Mouse (Mus musculus): ENCODE measurements at regions not wholly inside any gene's neighbourhood (a gene's known extent, or its start where the extent isn't known, plus 50 kb on each side); places are given as distances from the start of the nearest gene placed in this dataset.

GRCm38 (mm10) chr2:9683673-9684210 is 197.3 kb upstream of the 4930412O13Rik start:
- no peak for DNase-seq (ENCODE audit: low read depth, low spot score)

GRCm38 (mm10) chr2:9688176-9688575 is 192.9 kb upstream of the 4930412O13Rik start:
- no peak for DNase-seq (ENCODE audit: low read depth, low spot score)

- no peak for DNase-seq (ENCODE audit: low read depth, low spot score)
Observed at GRCm38 (mm10) chr2:9689518-9689917, 191.5 kb upstream of the 4930412O13Rik start.

GRCm38 (mm10) chr2:9691506-9691905 is 189.5 kb upstream of the 4930412O13Rik start:
- DNase-seq (ENCODE audit: low read depth, low spot score), result no peak

GRCm38 (mm10) chr2:9691906-9692305 is 189.1 kb upstream of the 4930412O13Rik start:
- no peak for DNase-seq (ENCODE audit: low read depth, low spot score)

- no peak for DNase-seq (ENCODE audit: low read depth, low spot score)
Observed at GRCm38 (mm10) chr2:9693351-9693750, 187.7 kb upstream of the 4930412O13Rik start.

- no peak for DNase-seq (ENCODE audit: low read depth, low spot score)
Observed at GRCm38 (mm10) chr2:9694178-9694577, 186.9 kb upstream of the 4930412O13Rik start.

- DNase-seq (ENCODE audit: low read depth, low spot score), result no peak
Observed at GRCm38 (mm10) chr2:9697591-9698345, 183.3 kb upstream of the 4930412O13Rik start.

- DNase-seq (ENCODE audit: low read depth, low spot score), result no peak
Observed at GRCm38 (mm10) chr2:9704266-9704665, 176.8 kb upstream of the 4930412O13Rik start.

- DNase-seq (ENCODE audit: low read depth, low spot score), result no peak
Observed at GRCm38 (mm10) chr2:9709466-9709865, 171.6 kb upstream of the 4930412O13Rik start.

- no peak for DNase-seq (ENCODE audit: low read depth, low spot score)
Observed at GRCm38 (mm10) chr2:9717904-9718303, 163.1 kb upstream of the 4930412O13Rik start.

- no peak for DNase-seq (ENCODE audit: low read depth, low spot score)
Observed at GRCm38 (mm10) chr2:9733243-9733642, 147.8 kb upstream of the 4930412O13Rik start.

GRCm38 (mm10) chr2:9744181-9744580 is 136.9 kb upstream of the 4930412O13Rik start:
- DNase-seq (ENCODE audit: low read depth, low spot score), result no peak

- no peak for DNase-seq (ENCODE audit: low read depth, low spot score)
Observed at GRCm38 (mm10) chr2:9749829-9750788, 130.9 kb upstream of the 4930412O13Rik start.

- no peak for DNase-seq (ENCODE audit: low read depth, low spot score)
Observed at GRCm38 (mm10) chr2:9753691-9754090, 127.4 kb upstream of the 4930412O13Rik start.

GRCm38 (mm10) chr2:9754153-9754552 is 126.9 kb upstream of the 4930412O13Rik start:
- DNase-seq (ENCODE audit: low read depth, low spot score), result no peak

- no peak for DNase-seq (ENCODE audit: low read depth, low spot score)
Observed at GRCm38 (mm10) chr2:9757770-9758420, 123.2 kb upstream of the 4930412O13Rik start.

- DNase-seq (ENCODE audit: low read depth, low spot score), result no peak
Observed at GRCm38 (mm10) chr2:9758983-9759382, 122.1 kb upstream of the 4930412O13Rik start.

- no peak for DNase-seq (ENCODE audit: low read depth, low spot score)
Observed at GRCm38 (mm10) chr2:9759389-9760104, 121.5 kb upstream of the 4930412O13Rik start.

GRCm38 (mm10) chr2:9780159-9780558 is 100.9 kb upstream of the 4930412O13Rik start:
- no peak for DNase-seq (ENCODE audit: low read depth, low spot score)

GRCm38 (mm10) chr2:9782698-9783097 is 98.4 kb upstream of the 4930412O13Rik start:
- DNase-seq (ENCODE audit: low read depth, low spot score), result no peak

Measured in mesoderm, embryonic 11.5 days (tissue).